Mouse (Mus musculus): ENCODE measurements around the gene Igfbp7. TPM values are rescaled to one million over a fixed set of nuclear protein-coding genes. Genes with fewer than 3 reads are reported as not detected.

Igfbp7 gene
- polyA plus RNA-seq, 1 experiment from 2014 or later, result 475 TPM

GRCm38 (mm10) chr5:77299486-77299885 is 108.4 kb downstream of the Igfbp7 start:
- H3K36me3 ChIP-seq (ENCODE audit: insufficient read depth, low read length), result peaks cover 45% of the 10 kb centered on the region
- no peak overlapping the region for H3K27ac ChIP-seq (ENCODE audit: low read length)
- H3K9ac ChIP-seq (replicated peaks; ENCODE audit: low read length), result no peak overlapping the region
- no peak overlapping the region for H3K4me3 ChIP-seq (ENCODE audit: low read length)
- H3K4me2 ChIP-seq (replicated peaks; ENCODE audit: low read depth, low read length), result no peak overlapping the region
- no peak for ATAC-seq (ENCODE audit: low FRiP score, low TSS enrichment)
- H3K27me3 ChIP-seq (ENCODE audit: insufficient read depth, low read length), result no peaks in the 10 kb centered on the region
- WGBS, result 91% methylated on average over 2 of the region's 2 CpGs
- H3K9me3 ChIP-seq (ENCODE audit: low read length), result no peaks in the 10 kb centered on the region
- H3K4me1 ChIP-seq (ENCODE audit: insufficient read depth, low read length), result no peaks in the 10 kb centered on the region

Other genes starting within 250 kb of the Igfbp7 start
- 1.1 and 1.3 TPM in 2 replicates for gene Spink2, start 196.6 kb downstream of the Igfbp7 start, polyA plus RNA-seq (2015; fragmentation: Nextera tagmentation; extraction: Ambion mirVana)
- 37.6 and 40.5 TPM in 2 replicates for gene Rest, start 142.6 kb downstream of the Igfbp7 start, polyA plus RNA-seq (2015; fragmentation: Nextera tagmentation; extraction: Ambion mirVana)
- gene Noa1, start 98.0 kb downstream of the Igfbp7 start, polyA plus RNA-seq (2015; fragmentation: Nextera tagmentation; extraction: Ambion mirVana), result 34.2 and 35.9 TPM in 2 replicates
- gene Polr2b, start 97.9 kb downstream of the Igfbp7 start, polyA plus RNA-seq (2015; fragmentation: Nextera tagmentation; extraction: Ambion mirVana), result 70.5 and 70.8 TPM in 2 replicates